Mouse (Mus musculus): ENCODE results near the gene Il19. TPM values are rescaled to one million over a fixed set of nuclear protein-coding genes. Genes with fewer than 3 reads are reported as not detected.
A peak's percentile ranks its signal among the peaks of the same experiment; 100 is the strongest.

The Il19 gene
- polyA plus RNA-seq (2015; fragmentation: Nextera tagmentation; extraction: Ambion mirVana) = not detected in 2 replicates

DNA sequence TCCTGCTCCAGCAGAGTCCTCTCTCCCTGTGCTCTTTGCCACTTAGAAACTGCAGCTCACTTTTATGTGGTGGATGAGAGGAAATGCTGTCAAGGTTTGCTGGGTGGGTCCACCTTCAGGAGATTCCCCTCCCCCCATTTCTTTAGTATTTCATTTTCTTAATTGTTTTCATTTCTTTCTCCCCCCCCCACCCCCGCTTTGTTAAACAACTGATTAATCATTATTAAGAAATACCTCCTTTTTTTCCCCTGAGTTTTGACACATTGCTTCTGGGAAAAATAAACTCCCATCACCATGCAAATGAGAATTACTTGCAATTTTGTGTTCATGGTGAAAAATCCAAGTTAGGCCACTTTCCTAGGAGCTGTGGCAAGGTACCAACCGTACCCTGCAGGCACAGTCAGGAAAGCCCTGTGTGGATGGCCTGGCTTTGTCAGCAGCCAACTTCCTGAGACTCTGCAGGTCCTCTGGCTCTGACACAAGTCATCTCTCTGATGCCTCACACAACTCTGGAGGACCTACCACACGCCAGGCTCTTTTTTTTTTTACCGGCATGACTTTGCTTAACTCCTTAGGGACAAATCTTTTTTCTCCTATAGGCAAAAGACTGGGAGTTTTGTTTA lies at the start of gene Il19:
Gene Il19 (minus strand): TSS at position 51 of the 623 bp plus-strand sequence.
- ATAC-seq = no peak

GRCm38 (mm10) chr1:130989331-130989730 lies 49.4 kb upstream of the Il19 start:
- no peak for ATAC-seq
- 88% methylated on average over 3 of the region's 3 CpGs for whole genome bisulfite sequencing

More for the DNA sequence above, at the start of gene Il19:
- 65% methylated on average over 4 of the region's 4 CpGs for WGBS
- no peaks in the 10 kb centered on the region for H3K27me3 ChIP-seq (replicated peaks; ENCODE audit: control insufficient read depth, insufficient read depth, low read length)
- H3K4me1 ChIP-seq (ENCODE audit: control insufficient read depth, insufficient read depth, low read depth, low read length) = peaks cover 3% of the 10 kb centered on the region
- H3K9ac ChIP-seq (ENCODE audit: low read depth, low read length) = no peak within 1 kb of the TSS
- no peaks in the 10 kb centered on the region for H3K9me3 ChIP-seq (ENCODE audit: control insufficient read depth, low read length)
- H3K27ac ChIP-seq (ENCODE audit: low read depth, low read length) = no peak within 1 kb of the TSS
- H3K4me3 ChIP-seq (ENCODE audit: low read length) = no peak within 1 kb of the TSS
- no peaks in the 10 kb centered on the region for H3K36me3 ChIP-seq (ENCODE audit: control insufficient read depth, insufficient read depth, low read length)
- no peak within 1 kb of the TSS for H3K4me2 ChIP-seq (ENCODE audit: low read length)

GRCm38 (mm10) chr1:130987418-130987817 lies 47.5 kb upstream of the Il19 start:
- Histone ChIP-seq H3K36me3 (ENCODE audit: control insufficient read depth, insufficient read depth, low read length) (no peaks in the 10 kb centered on the region), H3K9ac (ENCODE audit: low read depth, low read length) (no peak overlapping the region), H3K9me3 (ENCODE audit: control insufficient read depth, low read length) (no peaks in the 10 kb centered on the region), H3K27ac (ENCODE audit: low read depth, low read length) (no peak overlapping the region), H3K4me2 (ENCODE audit: low read length) (no peak overlapping the region), H3K27me3 (replicated peaks; ENCODE audit: control insufficient read depth, insufficient read depth, low read length) (no peaks in the 10 kb centered on the region), H3K4me3 (ENCODE audit: low read length) (no peak overlapping the region), H3K4me1 (ENCODE audit: control insufficient read depth, insufficient read depth, low read depth, low read length) (no peaks in the 10 kb centered on the region)
- ATAC-seq = no peak

More at GRCm38 (mm10) chr1:130989331-130989730, 49.4 kb upstream of the Il19 start:
- H3K4me1 ChIP-seq (ENCODE audit: control insufficient read depth, insufficient read depth, low read depth, low read length) = no peaks in the 10 kb centered on the region
- H3K4me3 ChIP-seq (ENCODE audit: low read length) = no peak overlapping the region
- no peaks in the 10 kb centered on the region for H3K27me3 ChIP-seq (replicated peaks; ENCODE audit: control insufficient read depth, insufficient read depth, low read length)
- no peak overlapping the region for H3K9ac ChIP-seq (ENCODE audit: low read depth, low read length)
- H3K27ac ChIP-seq (ENCODE audit: low read depth, low read length) = no peak overlapping the region
- no peak overlapping the region for H3K4me2 ChIP-seq (ENCODE audit: low read length)
- no peaks in the 10 kb centered on the region for H3K9me3 ChIP-seq (ENCODE audit: control insufficient read depth, low read length)
- no peaks in the 10 kb centered on the region for H3K36me3 ChIP-seq (ENCODE audit: control insufficient read depth, insufficient read depth, low read length)

GRCm38 (mm10) chr1:130987001-130987400 lies 47.1 kb upstream of the Il19 start:
- H3K9ac ChIP-seq (ENCODE audit: low read depth, low read length) = no peak overlapping the region
- H3K9me3 ChIP-seq (ENCODE audit: control insufficient read depth, low read length) = no peaks in the 10 kb centered on the region
- H3K27me3 ChIP-seq (replicated peaks; ENCODE audit: control insufficient read depth, insufficient read depth, low read length) = no peaks in the 10 kb centered on the region
- no peak for ATAC-seq
- H3K4me2 ChIP-seq (ENCODE audit: low read length) = no peak overlapping the region
- no peaks in the 10 kb centered on the region for H3K36me3 ChIP-seq (ENCODE audit: control insufficient read depth, insufficient read depth, low read length)
- no peaks in the 10 kb centered on the region for H3K4me1 ChIP-seq (ENCODE audit: control insufficient read depth, insufficient read depth, low read depth, low read length)
- WGBS = 88% methylated on average over 5 of the region's 5 CpGs
- H3K27ac ChIP-seq (ENCODE audit: low read depth, low read length) = no peak overlapping the region
- H3K4me3 ChIP-seq (ENCODE audit: low read length) = no peak overlapping the region

- no peak overlapping the region for H3K4me2 ChIP-seq (ENCODE audit: low read length)
- no peaks in the 10 kb centered on the region for H3K36me3 ChIP-seq (ENCODE audit: control insufficient read depth, insufficient read depth, low read length)
- no peak overlapping the region for H3K9ac ChIP-seq (ENCODE audit: low read depth, low read length)
- no peaks in the 10 kb centered on the region for H3K9me3 ChIP-seq (ENCODE audit: control insufficient read depth, low read length)
- H3K4me1 ChIP-seq (ENCODE audit: control insufficient read depth, insufficient read depth, low read depth, low read length) = no peaks in the 10 kb centered on the region
- H3K27me3 ChIP-seq (replicated peaks; ENCODE audit: control insufficient read depth, insufficient read depth, low read length) = no peaks in the 10 kb centered on the region
- WGBS = 59% methylated on average over 7 of the region's 7 CpGs
- H3K27ac ChIP-seq (ENCODE audit: low read depth, low read length) = no peak overlapping the region
- no peak overlapping the region for H3K4me3 ChIP-seq (ENCODE audit: low read length)
- no peak for ATAC-seq
Measured at GRCm38 (mm10) chr1:130984441-130984840, 44.5 kb upstream of the Il19 start.

DNA sequence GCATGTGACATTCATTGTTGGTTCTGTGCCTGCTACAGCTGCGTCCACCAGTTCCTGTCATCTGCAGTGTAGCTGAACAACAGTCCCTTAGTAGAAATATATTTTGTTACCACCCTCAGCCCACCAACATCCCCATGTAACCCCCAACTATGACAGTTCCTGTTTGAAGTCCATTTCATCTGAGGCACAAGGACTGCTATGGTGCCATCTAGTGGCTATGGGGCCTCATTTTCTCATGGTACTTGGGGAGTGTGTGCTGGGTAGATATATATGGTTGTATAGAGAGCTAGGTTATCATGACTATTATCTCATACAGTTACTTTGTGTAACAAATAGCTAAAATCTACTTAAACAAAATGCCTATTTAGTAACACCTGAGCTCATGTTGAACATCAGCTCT lies 39.5 kb upstream of the Il19 start:
- Histone ChIP-seq H3K9me3 (ENCODE audit: control insufficient read depth, low read length) (no peaks in the 10 kb centered on the region), H3K36me3 (ENCODE audit: control insufficient read depth, insufficient read depth, low read length) (no peaks in the 10 kb centered on the region), H3K4me3 (ENCODE audit: low read length) (no peak overlapping the region), H3K4me2 (ENCODE audit: low read length) (no peak overlapping the region), H3K27me3 (replicated peaks; ENCODE audit: control insufficient read depth, insufficient read depth, low read length) (no peaks in the 10 kb centered on the region), H3K9ac (ENCODE audit: low read depth, low read length) (no peak overlapping the region), H3K4me1 (ENCODE audit: control insufficient read depth, insufficient read depth, low read depth, low read length) (no peaks in the 10 kb centered on the region), H3K27ac (ENCODE audit: low read depth, low read length) (no peak overlapping the region)
- no peak for ATAC-seq
- 69% methylated on average over 1 of the region's 1 CpGs for WGBS

- H3K27ac ChIP-seq (ENCODE audit: low read depth, low read length) = no peak overlapping the region
- H3K9me3 ChIP-seq (ENCODE audit: control insufficient read depth, low read length) = no peaks in the 10 kb centered on the region
- H3K4me1 ChIP-seq (ENCODE audit: control insufficient read depth, insufficient read depth, low read depth, low read length) = no peaks in the 10 kb centered on the region
- H3K36me3 ChIP-seq (ENCODE audit: control insufficient read depth, insufficient read depth, low read length) = no peaks in the 10 kb centered on the region
- H3K9ac ChIP-seq (ENCODE audit: low read depth, low read length) = no peak overlapping the region
- 84% methylated on average over 6 of the region's 6 CpGs for WGBS
- H3K27me3 ChIP-seq (replicated peaks; ENCODE audit: control insufficient read depth, insufficient read depth, low read length) = no peaks in the 10 kb centered on the region
- H3K4me3 ChIP-seq (ENCODE audit: low read length) = no peak overlapping the region
- ATAC-seq = no peak
- H3K4me2 ChIP-seq (ENCODE audit: low read length) = no peak overlapping the region
Measured at GRCm38 (mm10) chr1:130963891-130964290, 24.0 kb upstream of the Il19 start.

GRCm38 (mm10) chr1:130946920-130947319 lies 7.0 kb upstream of the Il19 start:
- H3K27ac ChIP-seq (ENCODE audit: low read depth, low read length) = no peak overlapping the region
- no peaks in the 10 kb centered on the region for H3K36me3 ChIP-seq (ENCODE audit: control insufficient read depth, insufficient read depth, low read length)
- H3K9ac ChIP-seq (ENCODE audit: low read depth, low read length) = no peak overlapping the region
- H3K9me3 ChIP-seq (ENCODE audit: control insufficient read depth, low read length) = no peaks in the 10 kb centered on the region
- no peak for ATAC-seq
- H3K4me1 ChIP-seq (ENCODE audit: control insufficient read depth, insufficient read depth, low read depth, low read length) = no peaks in the 10 kb centered on the region
- H3K4me2 ChIP-seq (ENCODE audit: low read length) = no peak overlapping the region
- H3K27me3 ChIP-seq (replicated peaks; ENCODE audit: control insufficient read depth, insufficient read depth, low read length) = no peaks in the 10 kb centered on the region
- 67% methylated on average over 6 of the region's 6 CpGs for WGBS
- no peak overlapping the region for H3K4me3 ChIP-seq (ENCODE audit: low read length)

DNA sequence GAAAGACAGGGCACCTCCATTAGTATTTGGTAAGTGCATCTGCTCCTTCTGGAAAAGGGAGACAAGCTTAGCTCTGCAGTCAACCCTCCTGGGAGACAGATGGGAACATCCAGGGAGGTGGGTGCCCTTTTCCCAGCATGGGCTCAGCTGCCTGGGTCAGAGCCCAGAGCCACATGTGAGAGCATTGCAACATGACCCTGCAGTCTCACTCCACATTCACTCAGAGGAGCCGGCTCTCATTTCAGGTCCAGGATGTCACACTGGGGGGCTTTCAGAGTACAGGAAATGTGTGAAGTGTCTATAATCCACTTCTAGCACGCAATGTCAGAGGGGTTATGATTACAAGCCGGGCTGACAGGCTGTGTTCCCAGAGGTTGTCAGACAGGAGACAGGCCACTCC lies 1.9 kb upstream of the Il19 start:
- Histone ChIP-seq H3K27me3 (replicated peaks; ENCODE audit: control insufficient read depth, insufficient read depth, low read length) (no peaks in the 10 kb centered on the region), H3K27ac (ENCODE audit: low read depth, low read length) (no peak overlapping the region), H3K9me3 (ENCODE audit: control insufficient read depth, low read length) (no peaks in the 10 kb centered on the region), H3K9ac (ENCODE audit: low read depth, low read length) (no peak overlapping the region), H3K4me3 (ENCODE audit: low read length) (no peak overlapping the region), H3K36me3 (ENCODE audit: control insufficient read depth, insufficient read depth, low read length) (no peaks in the 10 kb centered on the region), H3K4me1 (ENCODE audit: control insufficient read depth, insufficient read depth, low read depth, low read length) (peaks cover 3% of the 10 kb centered on the region), H3K4me2 (ENCODE audit: low read length) (no peak overlapping the region)
- WGBS = 77% methylated on average over 3 of the region's 3 CpGs
- ATAC-seq = no peak

DNA sequence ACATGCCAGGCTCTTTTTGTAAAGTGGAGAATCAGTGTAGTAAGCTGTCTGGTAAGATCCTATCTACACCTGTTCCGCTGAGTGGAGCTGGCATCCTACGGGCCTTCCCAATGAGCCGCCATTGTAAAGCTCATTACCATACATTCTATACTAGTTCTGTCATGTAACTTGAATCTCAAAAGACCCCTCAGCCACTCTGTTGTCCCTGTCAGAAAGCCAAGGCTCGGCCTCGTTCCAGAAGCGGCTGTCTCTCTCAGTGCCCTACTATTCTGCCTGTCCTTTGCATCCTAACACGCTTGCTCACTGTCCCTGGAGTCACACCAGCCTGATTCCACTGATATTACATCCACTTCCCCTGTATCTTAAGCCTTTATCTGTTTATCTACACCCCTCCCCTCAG lies 1.7 kb downstream of the Il19 start:
- ATAC-seq = peak; percentile 75
- H3K36me3 ChIP-seq (ENCODE audit: control insufficient read depth, insufficient read depth, low read length) = no peaks in the 10 kb centered on the region
- WGBS = 29% methylated on average over 7 of the region's 7 CpGs
- no peaks in the 10 kb centered on the region for H3K27me3 ChIP-seq (replicated peaks; ENCODE audit: control insufficient read depth, insufficient read depth, low read length)
- H3K4me1 ChIP-seq (ENCODE audit: control insufficient read depth, insufficient read depth, low read depth, low read length) = peaks cover 3% of the 10 kb centered on the region
- H3K4me3 ChIP-seq (ENCODE audit: low read length) = no peak overlapping the region
- no peak overlapping the region for H3K4me2 ChIP-seq (ENCODE audit: low read length)
- no peaks in the 10 kb centered on the region for H3K9me3 ChIP-seq (ENCODE audit: control insufficient read depth, low read length)
- H3K27ac ChIP-seq (ENCODE audit: low read depth, low read length) = no peak overlapping the region
- H3K9ac ChIP-seq (ENCODE audit: low read depth, low read length) = no peak overlapping the region

Measured in hindbrain, embryonic 16.5 days (tissue).